Mouse (Mus musculus) hindbrain, embryonic 11.5 days (tissue): ENCODE data around the gene Ppp1r12b. TPM values are rescaled to one million over a fixed set of nuclear protein-coding genes. Genes with fewer than 3 reads are reported as not detected.

Source experiments
- ATAC-seq: fragments of 200-750 bp; cut with Nextera tagmentation; 2 replicates; pipeline ENCODE4 v1.8.0; 2017; ENCODE audit warnings: mild to moderate bottlenecking, moderate TSS enrichment, moderate library complexity; ENCODE audit not compliant: low FRiP score
- DNase-seq: peaks from one replicate; pipeline ENCODE4 v3.0.0-alpha.2; 2015; ENCODE audit warnings: low spot score
- H3K27ac ChIP-seq: fragments of 300-500 bp; sonication (generic); 2 replicates; pipeline ENCODE4 v1.5.1; 2014; ENCODE audit warnings: mild to moderate bottlenecking, low read depth, low read length
- H3K27me3 ChIP-seq: fragments of 300-500 bp; sonication (generic); 2 replicates; pipeline ENCODE4 v1.6.1; 2014; ENCODE audit warnings: mild to moderate bottlenecking, low read length, moderate library complexity, mixed read lengths; ENCODE audit not compliant: control insufficient read depth, insufficient read depth
- H3K36me3 ChIP-seq: fragments of 300-500 bp; sonication (generic); 2 replicates; pipeline ENCODE4 v1.6.1; 2014; ENCODE audit warnings: mild to moderate bottlenecking, low read length, moderate library complexity, mixed read lengths; ENCODE audit not compliant: control insufficient read depth, insufficient read depth
- H3K4me1 ChIP-seq: fragments of 300-500 bp; sonication (generic); replicated peaks from 2 replicates; pipeline ENCODE4 v1.6.1; 2014; ENCODE audit warnings: low read length, mixed read lengths; ENCODE audit not compliant: control insufficient read depth, insufficient read depth
- H3K4me2 ChIP-seq: fragments of 300-500 bp; sonication (generic); replicated peaks from 2 replicates; pipeline ENCODE4 v1.6.1; 2014; ENCODE audit warnings: mild to moderate bottlenecking, low read depth, low read length
- H3K4me3 ChIP-seq: fragments of 300-500 bp; sonication (generic); 2 replicates; pipeline ENCODE4 v1.5.1; 2014; ENCODE audit warnings: low read depth, low read length
- H3K9ac ChIP-seq: fragments of 300-500 bp; sonication (generic); 2 replicates; pipeline ENCODE4 v1.6.1; 2014; ENCODE audit warnings: low read depth, low read length
- H3K9me3 ChIP-seq: fragments of 300-500 bp; sonication (generic); 2 replicates; pipeline ENCODE4 v1.6.1; 2016; ENCODE audit warnings: low read length; ENCODE audit not compliant: control insufficient read depth
- WGBS: fragments of 180-500 bp; shearing (Covaris S2); extraction: QIAGEN DNeasy Blood & Tissue Kit; methylation state at CpG from one replicate; pipeline ENCODE4 v1.1.7; 2014; 5-methylcytosine and 5-hydroxymethylcytosine counted together
- polyA plus RNA-seq: library from polyadenylated mRNA; unstranded; fragments of >200 nt; fragmentation: Nextera tagmentation; extraction: Ambion mirVana; gene quantifications from 2 replicates; pipeline ENCODE4 v1.2.1, GENCODE M21; 2014

The Ppp1r12b gene
- polyA plus RNA-seq, 1 experiment from 2014 or later, result 10.8 TPM

GRCm38 (mm10) chr1:134891916-134892315 is 63.8 kb downstream of the Ppp1r12b start:
- no peak overlapping the region for H3K9ac ChIP-seq
- ATAC-seq, result no peak
- no peaks in the 10 kb centered on the region for H3K9me3 ChIP-seq
- no peaks in the 10 kb centered on the region for H3K4me1 ChIP-seq
- no peak overlapping the region for H3K4me3 ChIP-seq
- H3K27ac ChIP-seq, result no peak overlapping the region
- no peaks in the 10 kb centered on the region for H3K27me3 ChIP-seq
- no peak overlapping the region for H3K4me2 ChIP-seq
- no peaks in the 10 kb centered on the region for H3K36me3 ChIP-seq
- no peak for DNase-seq
- WGBS, result 89% methylated on average over 5 of the region's 5 CpGs

- 92% methylated on average over 6 of the region's 6 CpGs for WGBS
- Histone ChIP-seq H3K36me3 (no peaks in the 10 kb centered on the region), H3K4me1 (no peaks in the 10 kb centered on the region), H3K27me3 (no peaks in the 10 kb centered on the region), H3K4me3 (no peak overlapping the region), H3K4me2 (no peak overlapping the region), H3K9me3 (no peaks in the 10 kb centered on the region), H3K9ac (no peak overlapping the region), H3K27ac (no peak overlapping the region)
- ATAC-seq (no peak), DNase-seq (no peak)
Observed at GRCm38 (mm10) chr1:134889629-134890028, 66.1 kb downstream of the Ppp1r12b start.

- H3K9ac ChIP-seq, result no peak overlapping the region
- 58% methylated on average over 4 of the region's 4 CpGs for WGBS
- ATAC-seq (no peak), DNase-seq (no peak)
- H3K4me2 ChIP-seq, result no peak overlapping the region
- H3K27me3 ChIP-seq, result no peaks in the 10 kb centered on the region
- no peaks in the 10 kb centered on the region for H3K36me3 ChIP-seq
- H3K27ac ChIP-seq, result no peak overlapping the region
- H3K4me1 ChIP-seq, result no peaks in the 10 kb centered on the region
- no peaks in the 10 kb centered on the region for H3K9me3 ChIP-seq
- H3K4me3 ChIP-seq, result no peak overlapping the region
Observed at GRCm38 (mm10) chr1:134875800-134876199, 79.9 kb downstream of the Ppp1r12b start.

GRCm38 (mm10) chr1:134872678-134873077 is 83.1 kb downstream of the Ppp1r12b start:
- Histone ChIP-seq H3K9ac (no peak overlapping the region), H3K4me1 (no peaks in the 10 kb centered on the region), H3K4me3 (no peak overlapping the region), H3K9me3 (no peaks in the 10 kb centered on the region), H3K36me3 (no peaks in the 10 kb centered on the region), H3K27ac (no peak overlapping the region), H3K4me2 (no peak overlapping the region), H3K27me3 (no peaks in the 10 kb centered on the region)
- DNase-seq (no peak), ATAC-seq (no peak)
- WGBS, result 88% methylated on average over 6 of the region's 6 CpGs

GRCm38 (mm10) chr1:134866426-134866825 is 89.3 kb downstream of the Ppp1r12b start:
- ATAC-seq, result no peak

GRCm38 (mm10) chr1:134865552-134865951 is 90.2 kb downstream of the Ppp1r12b start:
- H3K9ac ChIP-seq, result no peak overlapping the region
- no peak overlapping the region for H3K4me3 ChIP-seq
- no peaks in the 10 kb centered on the region for H3K36me3 ChIP-seq
- no peaks in the 10 kb centered on the region for H3K27me3 ChIP-seq
- H3K4me1 ChIP-seq, result no peaks in the 10 kb centered on the region
- ATAC-seq (no peak), DNase-seq (no peak)
- no peaks in the 10 kb centered on the region for H3K9me3 ChIP-seq
- no peak overlapping the region for H3K27ac ChIP-seq
- H3K4me2 ChIP-seq, result no peak overlapping the region
- WGBS, result 50% methylated on average over 6 of the region's 6 CpGs

More at GRCm38 (mm10) chr1:134866426-134866825, 89.3 kb downstream of the Ppp1r12b start:
- H3K27me3 ChIP-seq, result no peaks in the 10 kb centered on the region
- H3K9ac ChIP-seq, result no peak overlapping the region
- H3K4me1 ChIP-seq, result no peaks in the 10 kb centered on the region
- no peaks in the 10 kb centered on the region for H3K9me3 ChIP-seq
- no peak overlapping the region for H3K4me3 ChIP-seq
- no peak overlapping the region for H3K27ac ChIP-seq
- no peak for DNase-seq
- H3K36me3 ChIP-seq, result no peaks in the 10 kb centered on the region
- 75% methylated on average over 2 of the region's 2 CpGs for WGBS
- H3K4me2 ChIP-seq, result no peak overlapping the region

GRCm38 (mm10) chr1:134860538-134860937 is 95.2 kb downstream of the Ppp1r12b start:
- ATAC-seq (no peak), DNase-seq (no peak)
- Histone ChIP-seq H3K9ac (no peak overlapping the region), H3K36me3 (no peaks in the 10 kb centered on the region), H3K27ac (no peak overlapping the region), H3K4me3 (no peak overlapping the region), H3K4me2 (no peak overlapping the region), H3K4me1 (no peaks in the 10 kb centered on the region), H3K9me3 (no peaks in the 10 kb centered on the region), H3K27me3 (no peaks in the 10 kb centered on the region)
- WGBS, result 18% methylated on average over 2 of the region's 2 CpGs

GRCm38 (mm10) chr1:134858344-134859053 is 97.2 kb downstream of the Ppp1r12b start:
- DNase-seq, result no peak

GRCm38 (mm10) chr1:134854325-134854982 is 101.3 kb downstream of the Ppp1r12b start:
- H3K4me1 ChIP-seq, result no peaks in the 10 kb centered on the region
- ATAC-seq (no peak), DNase-seq (peak; percentile 86)
- 85% methylated on average over 1 of the region's 1 CpGs for WGBS
- no peak overlapping the region for H3K27ac ChIP-seq
- H3K9ac ChIP-seq, result no peak overlapping the region
- no peaks in the 10 kb centered on the region for H3K36me3 ChIP-seq
- H3K4me2 ChIP-seq, result no peak overlapping the region
- H3K27me3 ChIP-seq, result no peaks in the 10 kb centered on the region
- no peak overlapping the region for H3K4me3 ChIP-seq
- H3K9me3 ChIP-seq, result no peaks in the 10 kb centered on the region

More at GRCm38 (mm10) chr1:134858344-134859053, 97.2 kb downstream of the Ppp1r12b start:
- Histone ChIP-seq H3K27ac (no peak overlapping the region), H3K27me3 (no peaks in the 10 kb centered on the region), H3K4me1 (no peaks in the 10 kb centered on the region), H3K9me3 (no peaks in the 10 kb centered on the region), H3K4me3 (no peak overlapping the region), H3K36me3 (no peaks in the 10 kb centered on the region), H3K4me2 (no peak overlapping the region), H3K9ac (no peak overlapping the region)
- 82% methylated on average over 3 of the region's 3 CpGs for WGBS
- no peak for ATAC-seq
